Mouse (Mus musculus) neural tube, postnatal 0 days (tissue): Measurements from ENCODE around the gene Scgb2b19. TPM values are rescaled to one million over a fixed set of nuclear protein-coding genes. Genes with fewer than 3 reads are reported as not detected.

Experiments used
- polyA plus RNA-seq: library from polyadenylated mRNA; unstranded; fragments of >200 nt; fragmentation: Nextera tagmentation; extraction: Ambion mirVana; gene quantifications from 2 replicates; pipeline ENCODE4 v1.2.1, GENCODE M21; 2015

Scgb2b19 gene
- polyA plus RNA-seq, result not detected in 2 replicates

DNA sequence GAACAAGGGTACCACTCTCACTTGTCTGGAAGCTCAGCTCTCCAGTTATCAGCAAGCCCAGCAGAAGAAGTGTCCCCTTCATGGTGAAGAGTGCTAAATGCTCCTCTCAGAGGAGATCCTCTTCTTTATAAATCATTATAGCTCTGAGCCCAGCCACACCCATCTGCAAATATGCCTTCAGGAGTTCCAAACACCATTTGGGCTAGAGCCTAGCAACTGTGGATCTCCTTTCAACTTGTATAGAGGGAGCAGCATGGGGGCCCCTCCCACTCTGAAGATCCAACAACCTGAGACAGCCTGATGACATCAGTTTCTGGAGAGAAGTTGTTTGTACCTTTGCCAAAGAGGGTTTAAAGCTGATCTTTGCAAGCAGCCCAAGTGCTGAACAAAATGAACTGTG, at the start of gene Scgb2b19:
Scgb2b19 (minus strand) TSS at position 101 of the 400 bp plus-strand sequence.

DNA sequence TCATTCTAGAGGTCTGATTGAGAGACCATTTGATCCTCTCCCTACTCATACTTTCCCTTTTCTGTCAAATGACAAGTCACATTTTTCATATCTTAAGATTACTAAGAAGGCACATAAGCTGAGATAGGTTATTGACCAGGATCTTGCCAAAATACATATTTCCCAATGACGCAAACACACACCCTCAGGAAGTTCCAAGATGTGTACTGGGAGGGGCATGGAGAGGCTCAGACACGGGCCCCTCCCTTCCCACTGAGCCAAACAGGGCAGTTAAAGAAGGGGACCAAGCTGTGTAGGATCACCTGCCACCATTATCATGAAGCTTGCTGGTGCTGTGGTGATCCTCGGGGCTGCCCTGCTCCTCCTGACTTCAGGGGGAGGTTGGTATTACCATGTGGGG, 6.9 kb upstream of the Scgb2b19 start, which contains the start of gene Scgb1b19:
Scgb1b19 (plus strand) TSS at position 301 of the 400 bp plus-strand sequence.

Other genes with a start within 250 kb of the Scgb2b19 start
- not detected in 2 replicates for gene Scgb2b17, start 223.8 kb downstream of the Scgb2b19 start, polyA plus RNA-seq
- not detected in 2 replicates for gene Scgb1b17, start 216.9 kb downstream of the Scgb2b19 start, polyA plus RNA-seq
- not detected in 2 replicates for gene Scgb2b18, start 106.5 kb downstream of the Scgb2b19 start, polyA plus RNA-seq
- gene Scgb1b18, start 94.8 kb downstream of the Scgb2b19 start, polyA plus RNA-seq, result not detected in 2 replicates
- gene Scgb1b19, start 7.0 kb upstream of the Scgb2b19 start, polyA plus RNA-seq, result not detected in 2 replicates
- not detected in 2 replicates for gene Scgb2b20, start 86.0 kb upstream of the Scgb2b19 start, polyA plus RNA-seq
- not detected in 2 replicates for gene Scgb1b20, start 92.9 kb upstream of the Scgb2b19 start, polyA plus RNA-seq
- not detected in 2 replicates for gene Scgb2b21, start 240.1 kb upstream of the Scgb2b19 start, polyA plus RNA-seq